Mouse (Mus musculus) G1E-ER4 (cell line): ENCODE results near the gene Gm3259. TPM values are rescaled to one million over a fixed set of nuclear protein-coding genes. Genes with fewer than 3 reads are reported as not detected.
"Not testable (repeated sequence)": the region's sequence is repeated elsewhere in the genome, so short reads cannot be mapped to it uniquely, and the experiment has no call there.

Experiments
- GATA1 ChIP-seq: IDR thresholded peaks from one replicate; pipeline ENCODE4 v1.8.0; 2012; ENCODE audit warnings: low read length, inconsistent platforms
- polyA plus RNA-seq: library from polyadenylated mRNA; stranded (reverse); fragments of >175 nt; gene quantifications from 2 replicates; pipeline ENCODE4 v1.2.3, GENCODE M21; 2012

Gm3259 gene
- polyA plus RNA-seq = not detected in 2 replicates

- TF ChIP-seq GATA1 = not testable (repeated sequence)
Observed at GRCm38 (mm10) chr5:95305611-95306010, at the start of gene Gm3259. Gene Gm3259 (plus strand): TSS chr5:95305911.

DNA sequence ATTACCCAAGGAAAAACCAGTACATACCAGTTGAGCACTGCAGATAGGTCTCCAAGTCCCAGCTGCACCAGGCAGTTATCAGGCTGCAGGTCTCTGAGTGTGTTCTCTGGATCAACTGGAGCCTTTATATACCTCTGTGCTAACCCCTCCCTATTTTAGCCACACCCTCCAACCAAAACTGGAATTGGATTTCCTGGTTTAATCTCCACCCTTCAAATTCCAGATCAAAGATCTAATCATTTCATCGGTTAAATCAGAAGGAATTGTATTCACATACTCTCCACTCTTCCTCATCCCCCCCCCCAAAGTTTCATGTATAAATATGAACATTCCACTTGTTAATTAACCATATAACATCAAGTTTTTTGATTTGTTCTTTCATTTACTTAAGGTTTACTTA is 33.0 kb upstream of the Gm3259 start, which contains the start of gene Gm10424:
Gene Gm10424, minus strand, starts transcription at position 101 of the 400 bp plus-strand sequence.
- not testable (repeated sequence) for TF ChIP-seq GATA1

Other genes starting within 250 kb of the Gm3259 start
- not detected in 2 replicates for gene Gm7942, start 199.0 kb upstream of the Gm3259 start, polyA plus RNA-seq
- not detected in 2 replicates for gene Gm16513, start 123.3 kb upstream of the Gm3259 start, polyA plus RNA-seq
- not detected in 2 replicates for gene Gm10424, start 33.1 kb upstream of the Gm3259 start, polyA plus RNA-seq
- gene D5Ertd577e, start 150.9 kb downstream of the Gm3259 start, polyA plus RNA-seq = not detected in 2 replicates
- gene Gm3286, start 204.8 kb downstream of the Gm3259 start, polyA plus RNA-seq = not detected in 2 replicates